Mouse (Mus musculus) hindbrain, embryonic 13.5 days (tissue): ENCODE measurements around the gene Atxn7. TPM values are rescaled to one million over a fixed set of nuclear protein-coding genes. Genes with fewer than 3 reads are reported as not detected.

ENCODE experiments used
- ATAC-seq: fragments of 200-750 bp; cut with Nextera tagmentation; 2 replicates; pipeline ENCODE4 v1.8.0; 2017; ENCODE audit warnings: moderate TSS enrichment; ENCODE audit not compliant: low FRiP score
- H3K27ac ChIP-seq: fragments of 300-500 bp; sonication (generic); 2 replicates; pipeline ENCODE4 v1.5.1; 2015; ENCODE audit warnings: inconsistent platforms, mild to moderate bottlenecking, moderate library complexity
- H3K27me3 ChIP-seq: fragments of 300-500 bp; sonication (generic); 2 replicates; pipeline ENCODE4 v1.6.1; 2015; ENCODE audit warnings: mild to moderate bottlenecking, inconsistent platforms
- H3K36me3 ChIP-seq: fragments of 300-500 bp; sonication (generic); 2 replicates; pipeline ENCODE4 v1.6.1; 2015; ENCODE audit warnings: mild to moderate bottlenecking, inconsistent platforms
- H3K4me1 ChIP-seq: fragments of 300-500 bp; sonication (generic); replicated peaks from 2 replicates; pipeline ENCODE4 v1.6.1; 2015; ENCODE audit warnings: inconsistent platforms
- H3K4me2 ChIP-seq: fragments of 300-500 bp; sonication (generic); 2 replicates; pipeline ENCODE4 v1.6.1; 2015; ENCODE audit warnings: inconsistent platforms, mild to moderate bottlenecking, moderate library complexity
- H3K4me3 ChIP-seq: fragments of 300-500 bp; sonication (generic); 2 replicates; pipeline ENCODE4 v1.5.1; 2015; ENCODE audit warnings: mild to moderate bottlenecking, inconsistent platforms
- H3K9ac ChIP-seq: fragments of 300-500 bp; sonication (generic); 2 replicates; pipeline ENCODE4 v1.6.1; 2015; ENCODE audit warnings: mild to moderate bottlenecking, inconsistent platforms
- H3K9me3 ChIP-seq: fragments of 300-500 bp; sonication (generic); 2 replicates; pipeline ENCODE4 v1.6.1; 2016; ENCODE audit warnings: inconsistent platforms
- WGBS: fragments of 180-500 bp; shearing (Covaris S2); methylation state at CpG from one replicate; pipeline ENCODE4 v1.1.7; 2015; 5-methylcytosine and 5-hydroxymethylcytosine counted together
- polyA plus RNA-seq: library from polyadenylated mRNA; unstranded; fragments of >200 nt; fragmentation: Nextera tagmentation; extraction: Ambion mirVana; gene quantifications from 2 replicates; pipeline ENCODE4 v1.2.1, GENCODE M21; 2015

Atxn7 gene
- polyA plus RNA-seq, 1 experiment from 2014 or later = 4.2 TPM

DNA sequence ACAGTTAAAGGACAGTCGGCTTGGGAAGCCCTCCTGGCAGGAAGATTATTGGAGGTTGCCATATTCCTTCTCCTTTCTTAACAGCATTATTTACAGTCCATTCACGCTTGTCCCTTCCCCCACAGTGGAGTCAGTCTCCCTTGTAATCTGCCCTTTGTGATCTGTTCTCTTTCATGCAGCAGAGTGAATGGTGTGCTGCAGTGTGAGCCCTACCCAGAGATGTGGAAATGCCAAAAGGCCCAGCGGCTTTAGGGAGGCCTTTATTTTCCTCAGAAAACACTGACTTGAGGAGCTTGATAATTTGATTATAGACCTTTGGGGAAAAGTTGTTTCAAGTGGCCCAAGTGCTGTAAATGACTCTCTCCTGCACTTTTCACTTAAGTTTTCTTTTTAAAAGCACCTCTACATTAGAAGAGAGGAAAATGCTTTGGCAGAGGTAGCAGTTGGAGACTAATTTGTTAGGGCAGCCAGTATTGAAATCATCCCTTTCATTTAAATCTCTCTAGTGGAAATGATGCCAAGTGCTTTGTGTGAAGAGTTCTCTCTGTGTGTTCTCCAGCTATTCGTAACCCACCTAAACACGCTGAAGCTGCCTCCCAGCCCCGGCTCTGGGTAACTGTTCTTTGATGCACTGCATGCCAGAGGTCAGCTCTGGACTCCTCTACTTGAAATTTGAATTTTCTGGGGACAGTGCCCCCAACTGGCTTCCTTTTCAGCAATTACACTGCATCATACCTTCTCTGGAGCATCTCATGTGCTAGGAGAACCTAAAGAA, 109.5 kb downstream of the Atxn7 start:
- Histone ChIP-seq H3K9me3 (no peaks in the 10 kb centered on the region), H3K4me3 (no peak overlapping the region), H3K4me1 (peaks cover 38% of the 10 kb centered on the region), H3K27me3 (no peaks in the 10 kb centered on the region), H3K9ac (0 out of 2 replicates have a peak overlapping the region, but pooled peaks have one; percentile 24), H3K4me2 (no peak overlapping the region), H3K27ac (peak overlapping the region; percentile 81), H3K36me3 (no peaks in the 10 kb centered on the region)
- 11% methylated on average over 6 of the region's 6 CpGs for WGBS
- ATAC-seq = peak; percentile 87

DNA sequence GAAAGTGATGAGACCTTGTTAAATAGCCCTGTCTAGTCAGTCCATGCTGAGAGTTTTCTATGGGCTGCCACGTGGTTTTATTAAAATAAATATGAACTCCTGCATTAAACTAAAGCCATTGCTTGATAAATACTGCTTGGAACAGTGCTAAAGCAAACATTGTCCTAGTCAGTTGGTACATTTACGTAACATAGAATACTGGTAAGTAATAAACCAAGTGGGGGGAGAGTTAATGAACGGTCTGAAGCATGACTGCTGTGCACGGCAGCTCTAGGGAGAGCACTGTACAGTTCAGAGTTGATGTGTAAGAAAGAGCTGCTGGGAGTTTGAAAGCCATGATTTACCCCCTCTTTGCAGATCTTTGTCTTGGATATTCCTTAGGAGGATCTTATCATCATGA, 110.2 kb downstream of the Atxn7 start:
- WGBS = 40% methylated on average over 4 of the region's 4 CpGs
- ATAC-seq = no peak
- Histone ChIP-seq H3K4me2 (no peak overlapping the region), H3K36me3 (no peaks in the 10 kb centered on the region), H3K4me1 (peaks cover 38% of the 10 kb centered on the region), H3K27ac (peak overlapping the region; percentile 81), H3K27me3 (no peaks in the 10 kb centered on the region), H3K4me3 (no peak overlapping the region), H3K9me3 (no peaks in the 10 kb centered on the region), H3K9ac (no peak overlapping the region)

DNA sequence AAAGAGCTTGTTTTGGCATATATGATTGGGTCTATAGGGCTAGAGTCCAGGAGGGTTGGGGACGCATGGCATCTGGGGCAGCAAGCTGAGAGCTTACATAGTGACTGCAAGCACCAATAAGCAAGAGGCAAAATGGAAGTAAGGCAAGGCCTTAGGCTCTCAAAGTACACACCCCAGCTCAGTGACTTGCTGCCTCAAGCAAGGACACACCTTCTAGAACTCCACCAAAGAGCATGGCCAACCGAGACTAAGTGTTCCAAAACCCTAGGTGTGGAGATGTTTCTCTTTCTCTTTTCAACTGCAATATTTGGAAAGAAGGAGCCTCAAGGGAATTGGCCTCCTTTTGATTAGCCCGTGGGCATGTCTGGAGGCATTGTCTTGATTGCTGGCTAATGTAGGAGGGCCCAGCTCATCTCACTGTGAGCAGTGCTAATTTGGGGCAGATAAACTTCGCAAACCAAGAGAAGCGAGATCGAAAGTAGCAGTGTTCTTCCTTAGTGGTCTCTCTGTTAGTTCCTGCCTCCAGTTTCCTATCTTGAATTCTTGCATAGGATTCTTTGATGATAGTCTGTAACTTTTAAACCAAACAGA, 119.5 kb downstream of the Atxn7 start:
- H3K27ac ChIP-seq = no peak overlapping the region
- H3K9ac ChIP-seq = no peak overlapping the region
- no peak overlapping the region for H3K4me2 ChIP-seq
- no peaks in the 10 kb centered on the region for H3K4me1 ChIP-seq
- H3K36me3 ChIP-seq = no peaks in the 10 kb centered on the region
- no peak for ATAC-seq
- H3K9me3 ChIP-seq = no peaks in the 10 kb centered on the region
- 90% methylated on average over 6 of the region's 6 CpGs for WGBS
- no peak overlapping the region for H3K4me3 ChIP-seq
- no peaks in the 10 kb centered on the region for H3K27me3 ChIP-seq

DNA sequence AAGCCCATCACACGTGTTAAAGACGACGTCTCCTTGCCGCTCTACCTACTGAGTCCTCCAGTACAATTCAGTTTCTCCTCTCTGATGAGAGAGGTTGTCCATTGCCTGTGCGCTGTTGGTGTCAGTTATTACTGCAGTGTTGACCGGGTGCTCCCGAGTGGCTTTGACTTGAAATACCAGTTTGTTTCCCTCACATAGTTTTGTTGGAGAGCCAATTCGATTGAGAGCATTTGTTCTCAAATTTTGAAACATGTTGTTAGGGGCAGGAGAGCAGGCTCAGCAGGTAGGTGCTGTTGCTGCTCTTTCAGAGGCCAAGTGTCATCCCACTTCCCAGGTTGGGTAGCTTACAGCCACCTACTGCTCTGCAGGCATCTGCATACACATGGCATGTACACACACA, 122.6 kb downstream of the Atxn7 start:
- Histone ChIP-seq H3K36me3 (peaks cover 7% of the 10 kb centered on the region; the same call in 1 of the 2 replicates), H3K9ac (no peak overlapping the region), H3K27me3 (no peaks in the 10 kb centered on the region), H3K27ac (no peak overlapping the region), H3K9me3 (no peaks in the 10 kb centered on the region), H3K4me3 (no peak overlapping the region), H3K4me2 (no peak overlapping the region), H3K4me1 (no peaks in the 10 kb centered on the region)
- WGBS = 92% methylated on average over 8 of the region's 8 CpGs
- no peak for ATAC-seq

DNA sequence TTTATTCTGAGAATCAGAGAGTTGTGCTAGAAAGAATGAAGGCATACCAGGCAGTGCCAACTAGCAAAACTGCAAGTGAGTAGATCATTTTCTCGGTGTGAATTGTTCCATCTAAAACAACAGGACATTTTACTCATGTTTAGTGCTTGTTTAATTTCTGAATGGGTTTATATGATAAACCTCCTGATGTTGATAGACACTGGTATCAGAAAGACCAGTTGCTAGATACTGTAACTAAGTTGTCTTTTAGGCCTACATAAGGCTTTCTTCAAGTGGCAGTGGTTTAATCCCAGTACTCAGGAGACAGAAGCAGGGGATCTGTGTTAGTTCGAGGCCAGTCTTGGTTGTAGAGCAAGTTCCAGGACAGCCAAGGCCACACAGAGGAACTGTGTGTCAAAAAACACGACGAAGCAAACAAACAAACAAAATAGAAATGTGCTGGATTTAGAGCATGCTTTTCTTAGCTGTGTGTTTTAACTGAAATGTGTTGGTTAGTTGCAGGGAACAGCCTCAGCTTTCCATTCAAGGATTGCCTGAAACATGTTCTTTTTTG, 125.5 kb downstream of the Atxn7 start:
- Histone ChIP-seq H3K9me3 (no peaks in the 10 kb centered on the region), H3K4me1 (no peaks in the 10 kb centered on the region), H3K9ac (no peak overlapping the region), H3K4me3 (no peak overlapping the region), H3K27ac (no peak overlapping the region), H3K36me3 (peaks cover 22% of the 10 kb centered on the region), H3K27me3 (no peaks in the 10 kb centered on the region), H3K4me2 (no peak overlapping the region)
- 92% methylated on average over 4 of the region's 4 CpGs for WGBS
- no peak for ATAC-seq

- H3K9me3 ChIP-seq = no peaks in the 10 kb centered on the region
- peaks cover 25% of the 10 kb centered on the region for H3K36me3 ChIP-seq
- H3K4me3 ChIP-seq = no peak overlapping the region
- no peak overlapping the region for H3K9ac ChIP-seq
- no peaks in the 10 kb centered on the region for H3K4me1 ChIP-seq
- no peak overlapping the region for H3K27ac ChIP-seq
- no peaks in the 10 kb centered on the region for H3K27me3 ChIP-seq
- no peak for ATAC-seq
- WGBS = 90% methylated on average over 6 of the region's 6 CpGs
- no peak overlapping the region for H3K4me2 ChIP-seq
These were observed 126.1 kb downstream of the Atxn7 start for GRCm38 (mm10) chr14:14087348-14087747.

- ATAC-seq = no peak
- 95% methylated on average over 9 of the region's 9 CpGs for WGBS
- H3K4me3 ChIP-seq = no peak overlapping the region
These were observed 127.0 kb downstream of the Atxn7 start for GRCm38 (mm10) chr14:14088016-14088791.

DNA sequence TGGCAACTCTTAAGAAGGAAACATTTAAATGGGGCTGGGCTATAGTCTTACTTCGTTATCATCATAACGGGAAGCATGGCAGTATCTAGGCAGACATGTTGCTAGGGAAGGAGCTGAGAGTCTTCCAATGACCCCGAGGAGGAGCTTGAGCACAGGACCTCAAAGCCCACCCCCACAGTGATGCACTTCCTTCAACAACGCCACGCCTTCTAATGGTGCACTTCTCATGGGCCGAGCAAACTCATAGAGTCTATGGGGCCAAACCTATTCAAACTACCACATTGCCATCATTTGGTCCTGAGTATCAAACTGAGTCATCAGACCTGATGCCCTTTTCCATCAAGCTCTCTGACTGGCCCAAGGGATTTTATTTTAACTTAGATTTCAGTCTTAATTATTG, 129.3 kb downstream of the Atxn7 start:
- 96% methylated on average over 6 of the region's 6 CpGs for WGBS
- no peak for ATAC-seq
- Histone ChIP-seq H3K9me3 (no peaks in the 10 kb centered on the region), H3K4me2 (no peak overlapping the region), H3K36me3 (peaks cover 35% of the 10 kb centered on the region), H3K4me1 (no peaks in the 10 kb centered on the region), H3K27me3 (no peaks in the 10 kb centered on the region), H3K9ac (no peak overlapping the region), H3K27ac (no peak overlapping the region), H3K4me3 (no peak overlapping the region)

More at GRCm38 (mm10) chr14:14088016-14088791, 127.0 kb downstream of the Atxn7 start:
- H3K4me2 ChIP-seq = no peak overlapping the region
- no peaks in the 10 kb centered on the region for H3K27me3 ChIP-seq
- no peaks in the 10 kb centered on the region for H3K9me3 ChIP-seq
- H3K9ac ChIP-seq = no peak overlapping the region
- H3K27ac ChIP-seq = no peak overlapping the region
- no peaks in the 10 kb centered on the region for H3K4me1 ChIP-seq
- H3K36me3 ChIP-seq = peaks cover 32% of the 10 kb centered on the region

- no peaks in the 10 kb centered on the region for H3K27me3 ChIP-seq
- H3K4me1 ChIP-seq = no peaks in the 10 kb centered on the region
- H3K4me2 ChIP-seq = no peak overlapping the region
- H3K9me3 ChIP-seq = no peaks in the 10 kb centered on the region
- no peak overlapping the region for H3K9ac ChIP-seq
- H3K36me3 ChIP-seq = peaks cover 53% of the 10 kb centered on the region
- WGBS = 28% methylated on average over 10 of the region's 10 CpGs
- H3K27ac ChIP-seq = no peak overlapping the region
- peak; percentile 83 for ATAC-seq
- H3K4me3 ChIP-seq = no peak overlapping the region
These were observed 137.2 kb downstream of the Atxn7 start for GRCm38 (mm10) chr14:14098330-14098980.

DNA sequence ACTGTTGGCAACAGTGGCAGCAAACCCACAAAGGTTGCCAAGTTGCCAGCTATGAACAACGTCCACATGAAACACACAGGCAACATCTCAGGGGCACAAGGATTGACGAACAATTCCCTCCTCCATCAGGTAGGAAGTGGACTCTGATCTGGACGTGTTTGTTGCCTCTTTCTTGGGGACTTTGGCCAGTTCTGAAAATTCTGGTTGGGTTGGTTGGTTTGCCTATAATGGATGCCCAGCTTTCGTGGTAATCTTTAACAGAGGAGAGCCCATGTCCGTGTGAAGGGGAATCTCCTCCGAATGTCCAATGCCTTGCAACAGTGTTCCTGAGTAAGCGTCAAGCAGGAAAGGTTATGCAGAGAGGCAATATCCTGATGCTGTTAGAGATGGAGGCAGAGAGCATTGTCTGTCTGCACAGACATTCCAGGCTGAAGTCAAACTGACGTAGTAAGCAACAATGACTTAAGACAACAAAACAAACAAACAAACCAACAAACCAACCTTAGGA, 139.6 kb downstream of the Atxn7 start:
- ATAC-seq = no peak
- no peaks in the 10 kb centered on the region for H3K4me1 ChIP-seq
- H3K4me2 ChIP-seq = no peak overlapping the region
- peaks cover 58% of the 10 kb centered on the region for H3K36me3 ChIP-seq
- H3K27me3 ChIP-seq = no peaks in the 10 kb centered on the region
- H3K9ac ChIP-seq = no peak overlapping the region
- whole genome bisulfite sequencing = 94% methylated on average over 8 of the region's 8 CpGs
- H3K9me3 ChIP-seq = no peaks in the 10 kb centered on the region
- H3K27ac ChIP-seq = no peak overlapping the region
- no peak overlapping the region for H3K4me3 ChIP-seq

GRCm38 (mm10) chr14:14101296-14101695, 140.1 kb downstream of the Atxn7 start:
- Histone ChIP-seq H3K4me1 (no peaks in the 10 kb centered on the region), H3K9ac (no peak overlapping the region), H3K36me3 (peaks cover 53% of the 10 kb centered on the region), H3K9me3 (no peaks in the 10 kb centered on the region), H3K4me2 (no peak overlapping the region), H3K4me3 (no peak overlapping the region), H3K27ac (no peak overlapping the region), H3K27me3 (no peaks in the 10 kb centered on the region)
- 92% methylated on average over 9 of the region's 9 CpGs for WGBS
- no peak for ATAC-seq
